Mouse (Mus musculus) C2C12 (cell line): ENCODE results near the gene Kcnt2. TPM values are rescaled to one million over a fixed set of nuclear protein-coding genes. Genes with fewer than 3 reads are reported as not detected.

ENCODE experiments used
- H3K27me3 ChIP-seq: one replicate; pipeline ENCODE4 v1.6.1; 2011; ENCODE audit not compliant: control insufficient read depth, insufficient read depth, insufficient read length
- H3K36me3 ChIP-seq: one replicate; pipeline ENCODE4 v1.6.1; 2011; ENCODE audit not compliant: control insufficient read depth, insufficient read depth
- H3K4me3 ChIP-seq: one replicate; pipeline ENCODE4 v1.5.1; 2011; ENCODE audit warnings: mild to moderate bottlenecking, control low read depth; ENCODE audit not compliant: poor library complexity, insufficient read depth, severe bottlenecking
- H3K79me2 ChIP-seq: one replicate; pipeline ENCODE4 v1.6.1; 2011; ENCODE audit not compliant: control insufficient read depth, insufficient read depth
- H3K79me3 ChIP-seq: one replicate; pipeline ENCODE4 v1.6.1; 2011; ENCODE audit warnings: low read depth, control low read depth
- H3ac ChIP-seq: one replicate; pipeline ENCODE3; 2011; ENCODE audit warnings: low read depth; ENCODE audit not compliant: control insufficient read depth, insufficient read length
- CEBPB ChIP-seq: IDR thresholded peaks from one replicate; pipeline ENCODE4 v1.6.1; 2011; ENCODE audit warnings: low read depth, mild to moderate bottlenecking, control low read depth, moderate library complexity
- CTCF ChIP-seq: IDR thresholded peaks from one replicate; pipeline ENCODE4 v1.5.1; 2011; ENCODE audit not compliant: control insufficient read depth, insufficient read depth, insufficient read length
- FOSL1 ChIP-seq: IDR thresholded peaks from one replicate; pipeline ENCODE4 v1.8.0; 2011; ENCODE audit warnings: mild to moderate bottlenecking, low read length; ENCODE audit not compliant: poor library complexity, insufficient read depth, severe bottlenecking
- MAX ChIP-seq: IDR thresholded peaks from one replicate; pipeline ENCODE4 v1.6.1; 2011; ENCODE audit warnings: mild to moderate bottlenecking, control low read depth
- MYOD1 ChIP-seq: IDR thresholded peaks from one replicate; pipeline ENCODE4 v1.6.1; 2011; ENCODE audit warnings: low read depth; ENCODE audit not compliant: control insufficient read depth, insufficient read length
- MYOG ChIP-seq: IDR thresholded peaks from one replicate; pipeline ENCODE4 v1.6.1; 2011; ENCODE audit not compliant: control insufficient read depth, insufficient read length; ENCODE audit errors: extremely low read depth
- USF1 ChIP-seq: IDR thresholded peaks from one replicate; pipeline ENCODE4 v1.6.1; 2011; ENCODE audit warnings: low read depth, mild to moderate bottlenecking, control low read depth, moderate library complexity
- polyA plus RNA-seq: library from polyadenylated mRNA; unstranded; fragments of >200 nt; fragmentation: generic; extraction: Trizol; gene quantifications from one replicate; pipeline ENCODE4 v1.2.1, GENCODE M21; 2012; ENCODE audit warnings: missing spikeins

The Kcnt2 gene
- polyA plus RNA-seq, 1 experiment: 0.01 TPM

DNA sequence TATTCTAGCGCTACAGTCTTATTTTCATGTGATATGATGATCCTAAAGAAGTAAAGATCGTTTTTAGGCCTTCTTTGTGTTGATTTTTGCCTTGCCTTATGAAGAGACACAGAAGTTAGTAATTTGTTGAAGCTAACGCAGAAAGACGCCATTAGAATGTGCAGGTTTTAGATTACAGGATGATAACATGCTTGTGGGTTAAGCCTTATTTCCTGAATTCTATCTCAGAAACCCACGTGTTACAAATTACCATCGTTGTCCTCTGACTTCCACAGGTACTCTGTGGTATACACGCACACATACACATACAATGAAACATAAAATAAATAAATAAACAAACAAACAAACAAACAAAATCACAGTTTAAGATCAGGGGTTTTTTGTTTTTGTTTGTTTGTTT is 326.2 kb downstream of the Kcnt2 start:
- H3K4me3 ChIP-seq: no peak overlapping the region
- no peak overlapping the region for H3ac ChIP-seq
- H3K27me3 ChIP-seq: no peaks in the 10 kb centered on the region
- H3K79me2 ChIP-seq: no peaks in the 10 kb centered on the region
- no peaks in the 10 kb centered on the region for H3K36me3 ChIP-seq
- no peaks in the 10 kb centered on the region for H3K79me3 ChIP-seq
- no peak for TF ChIP-seq MYOG
- TF ChIP-seq USF1: no peak
- no peak for TF ChIP-seq MAX
- no peak for TF ChIP-seq CEBPB
- TF ChIP-seq MYOD1: no peak
- no peak for TF ChIP-seq CTCF
- TF ChIP-seq FOSL1: no peak

DNA sequence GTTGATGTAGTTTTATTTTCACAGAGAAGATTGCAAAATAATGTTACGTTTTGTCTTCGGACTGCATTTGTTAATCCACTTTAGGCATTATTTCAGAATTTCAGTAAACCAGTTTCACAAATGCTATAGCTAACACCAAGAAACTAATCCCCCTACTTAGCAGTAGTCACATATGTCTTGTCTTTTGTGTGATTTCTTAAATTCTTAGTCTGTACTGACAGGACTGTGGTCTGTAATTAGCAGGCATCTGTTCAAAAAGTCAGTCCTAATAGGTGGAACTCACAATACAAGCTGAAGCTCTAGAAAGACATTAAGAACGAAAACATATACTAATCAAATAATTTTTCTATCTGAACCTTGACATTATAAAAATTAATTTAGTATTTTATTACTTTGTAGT is 332.6 kb downstream of the Kcnt2 start:
- no peaks in the 10 kb centered on the region for H3K79me3 ChIP-seq
- no peaks in the 10 kb centered on the region for H3K27me3 ChIP-seq
- H3K4me3 ChIP-seq: no peak overlapping the region
- TF ChIP-seq CTCF (no peak), MYOG (no peak), MAX (no peak), MYOD1 (no peak), FOSL1 (no peak), USF1 (no peak), CEBPB (no peak)
- H3ac ChIP-seq: no peak overlapping the region
- no peaks in the 10 kb centered on the region for H3K79me2 ChIP-seq
- H3K36me3 ChIP-seq: no peaks in the 10 kb centered on the region

DNA sequence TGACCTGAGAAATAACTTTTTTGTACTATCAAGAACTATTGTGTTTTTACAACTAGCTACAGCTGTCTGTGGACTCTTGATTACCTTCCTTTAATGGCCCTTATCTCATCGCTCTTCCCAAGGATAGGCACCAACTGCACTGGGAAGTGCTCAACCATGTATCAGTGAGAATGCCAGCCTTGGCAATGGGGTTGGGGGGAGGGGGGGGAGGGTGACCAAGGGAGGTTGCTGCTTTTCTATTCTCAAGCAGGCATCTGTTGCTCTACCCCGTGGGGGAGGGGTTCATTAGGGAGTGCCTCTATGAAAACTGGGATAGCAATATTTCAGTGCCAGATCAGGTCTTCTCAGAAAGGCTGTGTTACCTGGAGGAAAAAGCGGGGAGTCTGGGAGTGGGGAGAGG is 342.3 kb downstream of the Kcnt2 start:
- no peaks in the 10 kb centered on the region for H3K79me3 ChIP-seq
- TF ChIP-seq CTCF: no peak
- no peak for TF ChIP-seq MYOG
- no peak for TF ChIP-seq MAX
- TF ChIP-seq MYOD1: no peak
- TF ChIP-seq CEBPB: no peak
- TF ChIP-seq USF1: no peak
- no peak for TF ChIP-seq FOSL1
- H3K79me2 ChIP-seq: no peaks in the 10 kb centered on the region
- no peaks in the 10 kb centered on the region for H3K36me3 ChIP-seq
- H3K4me3 ChIP-seq: no peak overlapping the region
- H3ac ChIP-seq: no peak overlapping the region
- no peaks in the 10 kb centered on the region for H3K27me3 ChIP-seq

DNA sequence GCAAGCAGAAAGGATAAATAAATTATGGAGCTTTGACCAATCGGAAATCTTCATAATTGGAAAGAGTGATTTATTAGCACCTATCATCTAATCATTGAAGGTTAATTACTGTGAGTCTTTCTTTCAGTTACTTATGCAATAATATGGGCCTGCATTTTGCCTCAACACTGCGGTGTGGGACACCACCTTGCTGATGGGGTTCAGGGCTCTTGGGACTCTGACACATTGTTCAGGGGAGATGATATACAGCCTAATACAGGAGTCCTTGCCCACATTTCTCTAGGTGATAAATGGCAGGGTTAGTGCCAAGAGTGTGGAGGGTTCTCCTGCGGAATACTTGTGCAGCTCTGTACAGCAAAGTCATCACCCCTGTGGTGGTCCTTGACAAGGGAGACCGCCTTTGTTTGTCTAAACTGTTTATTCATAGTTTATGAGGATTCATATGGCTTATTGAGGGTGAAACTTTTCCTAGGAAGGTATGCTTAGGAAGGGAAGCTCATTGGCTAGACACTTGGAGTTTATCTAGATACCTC is 362.9 kb downstream of the Kcnt2 start:
- H3K36me3 ChIP-seq: no peaks in the 10 kb centered on the region
- H3K79me2 ChIP-seq: no peaks in the 10 kb centered on the region
- H3K79me3 ChIP-seq: no peaks in the 10 kb centered on the region
- TF ChIP-seq USF1 (no peak), CTCF (no peak), MAX (no peak), FOSL1 (no peak), CEBPB (no peak), MYOG (no peak), MYOD1 (no peak)
- H3ac ChIP-seq: no peak overlapping the region
- H3K27me3 ChIP-seq: no peaks in the 10 kb centered on the region
- no peak overlapping the region for H3K4me3 ChIP-seq

DNA sequence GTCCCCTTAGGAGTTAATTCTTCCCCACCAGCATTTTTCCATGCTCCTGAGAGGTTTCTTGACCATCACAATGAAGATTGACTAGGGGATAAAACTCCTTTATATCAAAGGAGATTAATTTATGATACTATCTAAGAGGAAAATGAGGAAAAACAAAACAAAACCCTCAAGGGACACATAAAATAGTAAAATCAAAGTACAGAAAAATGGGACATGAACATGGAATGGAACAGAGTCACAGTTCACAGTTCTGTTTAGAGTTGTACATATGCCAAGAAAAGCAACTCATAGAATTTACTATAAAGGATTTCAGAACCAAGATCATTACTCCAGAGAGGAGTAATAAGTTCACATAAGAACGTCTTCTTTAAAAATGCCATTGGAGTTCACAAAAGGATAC is 367.1 kb downstream of the Kcnt2 start:
- TF ChIP-seq FOSL1 (no peak), USF1 (no peak), MAX (no peak), CTCF (no peak), CEBPB (no peak), MYOG (no peak)
- H3K27me3 ChIP-seq: no peaks in the 10 kb centered on the region
- H3K36me3 ChIP-seq: no peaks in the 10 kb centered on the region
- H3ac ChIP-seq: no peak overlapping the region
- no peaks in the 10 kb centered on the region for H3K79me2 ChIP-seq
- H3K79me3 ChIP-seq: no peaks in the 10 kb centered on the region
- H3K4me3 ChIP-seq: no peak overlapping the region

DNA sequence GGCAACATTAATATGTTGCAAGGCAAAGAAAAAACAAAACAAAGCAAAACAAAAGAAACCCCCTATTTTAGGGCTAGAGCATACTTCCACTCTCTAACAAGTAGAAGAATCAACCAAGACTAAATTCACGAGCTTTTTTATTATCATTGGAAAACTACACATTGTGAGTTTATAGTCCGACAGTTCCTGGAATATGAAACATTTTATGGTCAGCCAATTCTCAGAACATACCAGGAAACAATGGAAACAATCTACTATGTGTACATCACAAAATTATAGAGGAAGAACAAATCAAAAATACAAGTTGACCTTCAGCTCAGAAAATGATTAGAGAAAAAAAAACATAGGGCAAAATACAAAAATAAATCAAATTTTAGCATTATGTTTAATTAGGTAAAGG is 368.9 kb downstream of the Kcnt2 start:
- no peaks in the 10 kb centered on the region for H3K27me3 ChIP-seq
- no peaks in the 10 kb centered on the region for H3K79me2 ChIP-seq
- no peaks in the 10 kb centered on the region for H3K36me3 ChIP-seq
- no peak overlapping the region for H3ac ChIP-seq
- no peak overlapping the region for H3K4me3 ChIP-seq
- no peak for TF ChIP-seq MAX
- H3K79me3 ChIP-seq: no peaks in the 10 kb centered on the region

DNA sequence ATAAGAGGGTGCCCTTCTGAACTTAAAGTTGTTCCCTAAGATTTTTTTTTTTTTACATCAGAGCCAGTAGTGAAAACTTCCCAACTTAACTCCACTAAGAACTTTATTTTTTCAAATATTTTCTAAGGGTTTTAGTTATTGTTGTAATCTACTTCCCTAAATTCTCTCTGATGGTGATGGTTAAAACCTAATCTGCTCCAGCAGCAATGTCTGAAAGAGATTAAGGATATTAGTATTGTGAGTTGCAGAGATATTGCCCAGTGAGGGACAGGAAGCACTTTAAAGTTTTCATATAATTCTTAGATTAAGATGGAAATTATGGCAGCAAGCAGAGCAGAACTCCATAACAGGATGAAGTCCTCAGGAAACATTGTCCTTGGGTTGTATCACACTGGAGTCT is 372.2 kb downstream of the Kcnt2 start:
- no peaks in the 10 kb centered on the region for H3K27me3 ChIP-seq
- H3ac ChIP-seq: no peak overlapping the region
- H3K4me3 ChIP-seq: no peak overlapping the region
- no peaks in the 10 kb centered on the region for H3K36me3 ChIP-seq
- H3K79me3 ChIP-seq: no peaks in the 10 kb centered on the region
- TF ChIP-seq CEBPB (no peak), MAX (no peak), CTCF (no peak), MYOG (no peak), MYOD1 (no peak), USF1 (no peak)
- H3K79me2 ChIP-seq: no peaks in the 10 kb centered on the region
